Mouse (Mus musculus) retina, embryonic 14.5 days (tissue): ENCODE measurements around the gene Ccdc8.

Source experiments
- DNase-seq: peaks from one replicate; pipeline ENCODE4 v3.0.0-alpha.2; 2015; ENCODE audit warnings: low spot score

The Ccdc8 gene

GRCm38 (mm10) chr7:16976298-16976697, 16.2 kb upstream of the Ccdc8 start:
- no peak for DNase-seq

- no peak for DNase-seq
Observed at GRCm38 (mm10) chr7:16978173-16978572, 14.3 kb upstream of the Ccdc8 start.

DNA sequence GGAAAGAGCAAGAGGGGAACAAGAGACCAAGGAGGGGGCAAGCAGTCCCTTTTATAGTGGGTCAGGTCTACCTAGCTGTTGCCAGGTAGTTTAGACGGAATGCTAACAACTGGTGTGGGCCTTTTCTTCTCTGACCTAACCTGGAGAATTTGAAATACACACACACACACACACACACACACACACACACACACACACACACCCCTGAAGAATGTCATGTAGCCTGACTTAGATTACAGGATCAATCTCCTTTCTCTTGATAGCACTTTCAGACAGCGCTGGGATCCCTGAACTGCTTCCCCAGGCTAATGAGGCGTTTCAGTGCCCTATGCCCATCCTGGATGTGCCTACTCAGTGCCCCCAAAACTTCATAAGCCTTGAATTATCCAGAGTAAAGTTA, 13.9 kb upstream of the Ccdc8 start:
- DNase-seq = no peak

- no peak for DNase-seq
Observed at GRCm38 (mm10) chr7:16980348-16980747, 12.2 kb upstream of the Ccdc8 start.

DNA sequence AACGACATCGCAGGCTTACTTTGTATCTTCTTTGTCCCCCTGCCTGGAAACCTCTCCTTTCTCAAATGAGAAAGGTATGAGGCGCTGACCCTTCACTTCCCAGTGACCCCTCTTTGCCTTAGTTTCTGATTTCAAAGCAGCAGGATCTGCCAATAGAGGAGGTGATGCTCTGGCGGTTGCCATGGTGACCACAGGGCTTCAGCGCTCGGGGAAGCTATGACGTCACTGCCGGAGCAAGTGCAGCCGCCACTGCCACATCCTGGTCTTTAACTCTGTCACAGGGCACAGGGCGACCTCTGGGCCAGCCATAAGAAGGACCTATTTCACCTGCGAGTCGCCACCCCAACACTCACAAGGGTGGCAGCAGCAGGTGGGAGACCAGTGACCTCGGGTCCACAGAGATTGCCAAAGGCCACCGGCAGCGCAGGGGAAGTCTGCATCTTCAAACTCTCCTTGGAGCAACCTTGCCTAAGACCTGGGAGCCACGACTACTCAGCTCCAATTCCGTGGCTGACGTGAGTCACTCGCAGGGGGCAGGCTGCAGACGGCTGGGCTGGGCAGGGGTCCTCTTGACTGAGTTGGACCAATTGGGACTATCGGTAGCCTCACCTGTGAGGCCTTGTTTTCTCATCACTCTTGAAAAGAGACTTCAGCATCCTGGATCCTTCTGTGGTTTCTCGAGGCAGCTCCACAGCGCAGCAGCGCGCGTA, 9.5 kb upstream of the Ccdc8 start, which contains the start of gene Gm42372:
Gene Gm42372, plus strand, starts transcription at position 228 of the 710 bp plus-strand sequence.
- DNase-seq = peak; percentile 91

DNA sequence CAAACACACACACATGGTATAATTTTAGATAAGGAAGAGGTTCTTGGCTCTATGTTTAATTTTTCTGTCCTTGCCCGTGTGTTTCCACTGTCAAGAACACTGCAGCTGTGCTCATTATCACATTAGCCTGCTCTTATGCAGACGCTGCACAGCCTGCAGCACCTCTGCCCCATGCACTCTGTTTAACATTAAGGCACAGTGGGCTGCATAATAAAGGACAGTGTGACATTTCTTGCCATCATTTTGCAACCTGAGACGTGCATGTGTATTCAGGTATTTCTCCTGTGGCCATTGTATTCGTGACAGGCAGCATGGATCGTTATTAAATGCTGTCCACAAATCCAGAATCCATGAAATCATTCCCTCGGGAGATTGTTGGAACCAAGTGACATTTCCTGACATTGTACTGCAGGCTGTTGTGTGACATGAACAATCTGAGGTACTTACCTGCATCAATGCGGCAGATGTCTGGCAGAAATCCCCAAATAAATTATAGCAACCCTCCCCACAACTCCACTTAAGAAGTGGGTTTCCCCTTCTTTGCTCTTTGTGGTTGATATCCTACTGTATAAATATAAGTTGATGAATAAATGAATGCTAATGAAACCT, 4.9 kb upstream of the Ccdc8 start:
- DNase-seq = no peak

DNA sequence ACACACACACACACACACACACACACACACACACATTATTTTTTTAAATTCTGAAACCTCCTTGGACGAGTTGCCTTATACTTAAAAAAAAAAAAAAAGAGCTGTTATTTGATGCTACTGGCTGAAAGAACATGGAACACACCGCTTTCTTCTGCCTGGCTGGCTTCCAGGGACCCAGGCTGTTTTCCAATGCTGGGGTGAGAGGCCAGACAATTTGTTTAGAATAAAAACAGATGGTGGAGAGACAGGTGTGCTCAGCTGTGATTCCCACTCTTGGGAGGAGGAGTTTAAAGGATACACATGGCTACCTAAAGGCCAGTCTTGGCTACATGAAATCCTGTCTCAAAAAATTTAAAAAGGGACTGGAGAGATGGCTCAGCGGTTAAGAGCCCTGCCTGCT, 4.1 kb upstream of the Ccdc8 start:
- no peak for DNase-seq

DNA sequence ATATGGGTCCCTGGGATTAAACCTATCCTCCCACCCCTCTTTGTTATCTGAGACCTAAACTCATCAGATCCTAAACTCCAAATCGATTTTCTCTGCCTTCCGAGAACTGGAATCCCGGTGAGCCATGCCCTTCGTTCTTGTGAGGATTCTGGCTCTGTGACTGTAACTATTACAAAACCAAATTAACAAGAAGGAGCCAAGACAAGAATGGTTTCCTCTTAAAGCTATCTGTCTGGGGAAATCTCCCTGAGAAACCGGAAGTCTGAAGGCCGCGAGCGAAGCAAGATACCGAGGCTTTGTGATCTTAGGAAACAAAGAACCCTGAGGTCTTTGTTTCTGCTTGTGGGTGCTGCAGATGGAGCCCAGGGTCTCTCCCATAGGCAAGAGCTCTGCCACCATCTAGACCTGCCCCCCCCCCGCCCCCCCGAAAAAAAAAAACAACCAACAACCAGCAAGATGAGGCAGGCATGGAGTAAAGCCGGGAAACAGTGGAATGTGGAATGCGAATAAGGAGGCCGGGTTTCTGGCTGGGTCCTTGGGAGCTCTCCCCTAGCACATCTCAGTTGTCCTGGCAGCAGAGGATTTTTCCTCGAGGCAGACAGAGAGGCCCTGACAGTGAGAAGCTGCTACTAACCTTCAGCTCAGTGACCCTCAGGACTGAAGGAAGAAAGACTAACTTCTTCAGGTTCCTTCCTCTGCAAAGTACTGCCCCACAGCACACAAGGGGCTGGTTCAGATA, 2.3 kb upstream of the Ccdc8 start:
- DNase-seq = no peak

DNA sequence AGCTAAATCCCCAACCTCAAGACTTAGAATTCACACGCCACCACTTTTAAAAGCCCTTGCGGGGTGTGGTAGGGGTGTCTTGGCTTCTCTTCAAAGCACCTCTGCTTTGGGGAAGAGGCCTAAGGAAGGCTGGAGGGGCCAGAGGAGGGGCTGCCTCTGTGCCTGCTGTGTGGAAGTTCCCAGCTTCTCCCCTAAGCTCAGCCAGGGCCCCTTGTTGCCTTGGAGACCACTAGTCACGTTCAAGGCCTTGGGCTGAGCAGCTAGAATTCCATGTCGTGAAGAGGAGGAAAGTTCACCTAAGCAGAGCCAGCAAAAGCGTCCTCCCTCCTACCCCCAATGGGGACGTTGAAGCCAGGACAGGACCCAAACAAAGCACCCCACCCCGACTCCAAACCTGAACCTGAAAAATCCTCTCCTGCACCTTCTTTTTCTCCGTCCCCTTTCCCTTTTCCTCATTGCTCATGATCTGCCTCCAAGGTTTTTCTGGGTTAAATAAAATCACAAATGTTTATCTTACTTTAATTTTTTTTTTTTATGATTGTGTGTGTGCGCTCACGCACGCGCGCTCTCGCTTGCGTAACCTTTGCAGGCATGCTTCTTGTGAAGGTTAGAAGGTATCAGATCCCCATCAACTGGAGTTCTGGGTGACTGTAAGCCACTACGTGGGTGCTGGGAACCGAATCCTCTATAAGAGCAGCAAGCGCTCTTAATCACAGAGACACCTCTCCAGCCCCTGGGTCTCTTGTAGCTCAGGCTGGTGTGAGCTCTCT, 642 bp upstream of the Ccdc8 start:
- DNase-seq = peak; percentile 84

DNA sequence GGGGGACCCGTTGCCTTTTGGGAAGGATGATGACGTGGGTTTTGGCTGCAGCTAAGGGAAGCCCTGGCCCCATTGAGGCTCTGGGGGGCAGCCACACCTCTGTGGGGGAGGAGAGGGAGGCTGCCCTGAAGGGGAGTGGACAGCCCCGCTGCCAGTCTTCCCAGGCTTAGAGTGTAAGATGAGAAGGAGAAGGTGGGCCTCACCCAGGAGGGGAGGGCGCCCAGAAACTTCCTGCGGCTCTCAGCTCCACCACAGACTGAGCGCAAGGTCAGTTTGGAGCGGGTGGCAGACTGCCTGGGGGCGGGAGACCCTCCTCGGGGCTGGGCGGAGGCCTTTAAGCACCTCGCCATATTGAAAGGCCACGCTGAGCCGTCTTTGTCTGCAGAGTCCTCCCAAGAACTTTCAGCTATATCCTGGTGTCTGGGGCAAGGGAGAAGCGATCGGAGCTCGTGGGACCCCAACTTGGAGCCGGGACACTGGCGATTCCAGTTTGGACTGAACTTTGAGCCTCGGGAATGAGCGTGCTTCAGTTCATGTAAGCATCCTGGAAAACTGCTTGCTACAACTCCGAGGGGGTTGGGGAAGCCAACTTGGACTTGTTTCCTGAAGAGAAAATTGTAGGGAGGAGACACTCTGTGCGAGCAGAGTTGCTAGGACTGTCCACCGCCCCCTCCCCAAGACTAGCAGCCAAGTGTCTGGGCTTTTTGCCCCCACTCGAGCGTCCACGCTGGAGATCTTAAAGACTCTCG, 1.3 kb downstream of the Ccdc8 start:
- DNase-seq = peak; percentile 85

GRCm38 (mm10) chr7:16994400-16994799, 1.9 kb downstream of the Ccdc8 start:
- DNase-seq = no peak

- DNase-seq = no peak
Observed at GRCm38 (mm10) chr7:16995345-16995744, 2.8 kb downstream of the Ccdc8 start.

- no peak for DNase-seq
Observed at GRCm38 (mm10) chr7:16999233-16999632, 6.7 kb downstream of the Ccdc8 start.

DNA sequence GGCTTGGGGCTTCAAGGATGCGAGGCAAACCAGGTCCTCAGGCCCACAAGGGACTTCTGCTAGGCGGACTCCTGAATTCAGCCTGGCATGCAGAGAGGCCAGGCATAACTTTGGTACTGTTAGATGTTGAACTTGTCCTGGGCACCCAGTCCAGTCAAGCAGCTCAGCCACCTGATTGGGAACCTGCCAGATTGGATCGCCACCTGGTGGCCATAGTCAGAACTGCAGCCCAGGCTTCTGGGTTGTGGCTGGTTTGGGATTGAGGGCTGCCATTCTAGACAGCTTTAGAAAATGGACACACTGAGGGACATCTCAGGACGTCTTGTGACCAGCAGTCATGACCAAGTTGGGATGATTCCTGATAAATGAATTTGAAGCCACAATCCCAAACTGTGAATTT, 7.1 kb downstream of the Ccdc8 start:
- DNase-seq = peak; percentile 92

- DNase-seq = peak; percentile 94
Observed at GRCm38 (mm10) chr7:17002375-17003195, 10.1 kb downstream of the Ccdc8 start.

DNA sequence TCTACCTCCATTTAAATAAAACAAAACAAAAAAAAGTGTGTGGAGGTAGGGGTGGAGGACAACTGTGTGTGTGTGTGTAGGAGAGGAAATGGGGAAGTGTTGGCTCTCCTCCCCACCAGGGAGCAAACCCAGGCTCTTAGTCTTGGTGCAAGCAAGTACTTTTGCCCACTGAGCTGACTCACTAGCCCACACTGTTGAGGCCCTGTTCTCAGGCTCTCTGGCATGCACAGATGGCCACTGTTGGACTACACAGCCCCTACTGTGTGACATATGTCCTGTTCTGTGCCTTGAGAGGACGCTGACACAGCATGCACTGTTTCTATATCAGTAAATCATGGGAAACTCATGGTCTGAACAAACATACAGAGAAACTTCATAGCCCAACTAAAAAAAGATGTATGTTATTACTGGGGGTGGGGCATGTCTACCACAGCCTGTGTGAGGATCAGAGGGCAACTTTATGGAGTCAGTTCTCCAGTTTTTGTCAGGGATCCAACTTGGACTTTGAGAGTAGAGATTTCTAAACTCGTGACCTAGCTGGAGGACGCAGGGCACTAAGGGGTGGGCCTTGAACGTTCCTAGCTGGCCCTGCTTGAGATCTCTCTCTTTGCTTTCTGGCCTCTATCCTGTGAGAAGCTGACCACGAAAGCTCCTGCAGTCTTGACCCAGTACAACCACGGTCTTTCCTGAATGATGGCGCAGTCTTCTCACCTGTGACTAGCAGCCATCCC, 10.9 kb downstream of the Ccdc8 start:
- no peak for DNase-seq

DNA sequence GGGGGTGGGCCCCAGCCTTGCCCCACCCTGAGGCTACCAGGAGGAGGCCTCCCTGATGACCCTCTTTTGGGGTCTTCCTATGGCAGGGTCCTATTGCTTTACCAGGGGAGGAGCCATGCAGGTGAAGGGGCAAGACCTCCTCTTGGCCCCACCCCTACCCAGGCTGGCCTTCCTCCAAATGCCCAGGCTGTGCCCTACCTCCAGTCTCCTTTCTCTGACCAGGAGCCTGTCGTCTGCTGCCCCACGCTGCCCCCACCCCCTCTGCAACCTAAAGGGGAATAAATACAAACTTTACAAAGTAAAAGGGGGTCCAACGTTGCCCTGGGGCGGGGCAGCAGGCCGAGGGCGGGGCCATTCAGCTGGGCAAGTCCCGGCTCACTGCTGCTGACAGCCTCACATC, 12.2 kb downstream of the Ccdc8 start:
- no peak for DNase-seq

GRCm38 (mm10) chr7:17007300-17007699, 14.8 kb downstream of the Ccdc8 start:
- peak; percentile 58 for DNase-seq

DNA sequence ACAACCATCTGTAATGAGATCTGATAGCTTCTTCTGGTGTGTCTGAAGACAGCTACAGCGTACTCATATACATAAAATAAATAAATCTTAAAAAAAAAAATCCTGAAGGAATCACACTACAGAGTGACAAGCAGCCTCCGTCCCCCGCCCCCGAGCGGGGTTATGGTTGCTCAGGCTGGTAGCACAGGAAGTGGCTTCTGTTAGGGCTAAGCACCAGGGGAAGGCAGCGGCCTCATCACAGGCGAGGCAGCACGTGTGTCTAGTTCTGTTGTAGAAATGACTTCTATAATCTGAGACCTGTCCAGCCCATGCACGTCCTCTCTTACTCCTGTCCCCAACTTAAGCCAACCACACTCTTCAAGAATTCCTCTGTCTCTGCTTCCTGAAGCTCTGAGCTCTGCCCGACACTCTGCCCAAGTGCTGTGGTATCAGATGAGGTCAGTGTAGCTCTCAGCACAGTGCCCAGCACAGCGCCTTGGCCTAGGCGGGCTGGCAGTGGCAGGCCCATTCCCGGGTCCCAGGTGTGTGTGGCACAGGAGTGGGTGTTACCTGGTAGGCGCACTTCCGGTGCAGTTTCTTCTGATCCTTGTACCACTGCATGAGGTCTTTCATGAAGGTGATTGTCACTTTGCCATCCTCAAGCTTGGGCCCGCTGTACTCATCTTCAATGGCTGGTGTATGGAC, 17.0 kb downstream of the Ccdc8 start:
- DNase-seq = no peak

DNA sequence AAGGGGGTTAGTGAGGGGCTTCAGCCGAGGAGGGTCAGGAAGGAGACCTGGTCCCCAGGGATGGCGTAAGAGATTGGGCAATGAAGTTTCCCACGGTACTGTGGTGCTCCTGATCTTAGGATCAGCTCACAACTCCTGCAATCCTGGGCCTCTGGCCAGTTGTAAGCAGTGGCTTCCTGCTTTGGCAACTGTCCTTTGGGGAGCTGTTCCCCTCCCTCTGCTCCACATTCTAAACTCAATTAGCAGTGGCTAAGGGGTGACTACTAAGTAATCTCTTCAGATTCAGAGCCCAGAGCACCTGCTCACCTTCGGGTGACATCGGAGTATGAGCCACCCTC, 17.5 kb downstream of the Ccdc8 start:
- DNase-seq = no peak
